Mouse (Mus musculus): ENCODE data around the gene Rsrc2.
A peak's percentile ranks its signal among the peaks of the same experiment; 100 is the strongest.
"Not testable (repeated sequence)": the region's sequence is repeated elsewhere in the genome, so short reads cannot be mapped to it uniquely, and the experiment has no call there.

Rsrc2 gene

GRCm38 (mm10) chr5:123749065-123750064 lies at the start of gene Rsrc2, which contains the start of gene Kntc1:
TSS of gene Rsrc2 (minus strand) at chr5:123749414.
TSS of gene Kntc1 (plus strand) at chr5:123749716.
- peak; percentile 100 for DNase-seq (ENCODE audit: low read depth)

- DNase-seq (ENCODE audit: low read depth): peak; percentile 17
These were observed 43.9 kb upstream of the Rsrc2 start for GRCm38 (mm10) chr5:123793081-123793480.

- DNase-seq (ENCODE audit: low read depth): peak; percentile 37
These were observed 39.8 kb upstream of the Rsrc2 start for GRCm38 (mm10) chr5:123788976-123789375.

- DNase-seq (ENCODE audit: low read depth): peak; percentile 59
These were observed 32.6 kb upstream of the Rsrc2 start for GRCm38 (mm10) chr5:123781864-123782263.

- DNase-seq (ENCODE audit: low read depth): peak; percentile 18
These were observed 31.5 kb upstream of the Rsrc2 start for GRCm38 (mm10) chr5:123780716-123781115.

GRCm38 (mm10) chr5:123773441-123773840 lies 24.2 kb upstream of the Rsrc2 start:
- DNase-seq (ENCODE audit: low read depth): no peak

GRCm38 (mm10) chr5:123766455-123766854 lies 17.2 kb upstream of the Rsrc2 start:
- DNase-seq (ENCODE audit: low read depth): not testable (repeated sequence)

GRCm38 (mm10) chr5:123765506-123765905 lies 16.3 kb upstream of the Rsrc2 start:
- DNase-seq (ENCODE audit: low read depth): peak; percentile 35

- DNase-seq (ENCODE audit: low read depth): no peak
These were observed 712 bp downstream of the Rsrc2 start for GRCm38 (mm10) chr5:123748339-123749064.

- DNase-seq (ENCODE audit: low read depth): no peak
These were observed 1.6 kb downstream of the Rsrc2 start for GRCm38 (mm10) chr5:123747604-123748003.

GRCm38 (mm10) chr5:123746253-123746652 lies 3.0 kb downstream of the Rsrc2 start:
- DNase-seq (ENCODE audit: low read depth): peak; percentile 71

- no peak for DNase-seq (ENCODE audit: low read depth)
These were observed 4.9 kb downstream of the Rsrc2 start for GRCm38 (mm10) chr5:123744358-123744757.

GRCm38 (mm10) chr5:123730981-123731380 lies 18.2 kb downstream of the Rsrc2 start:
- DNase-seq (ENCODE audit: low read depth): no peak

GRCm38 (mm10) chr5:123723816-123724215 lies 25.4 kb downstream of the Rsrc2 start:
- not testable (repeated sequence) for DNase-seq (ENCODE audit: low read depth)

GRCm38 (mm10) chr5:123720328-123721311 lies 28.6 kb downstream of the Rsrc2 start, which contains the start of gene Zcchc8:
TSS of gene Zcchc8 (minus strand) at chr5:123721100.
- DNase-seq (ENCODE audit: low read depth): peak; percentile 98

GRCm38 (mm10) chr5:123714622-123715021 lies 34.6 kb downstream of the Rsrc2 start:
- no peak for DNase-seq (ENCODE audit: low read depth)

- no peak for DNase-seq (ENCODE audit: low read depth)
These were observed 35.4 kb downstream of the Rsrc2 start for GRCm38 (mm10) chr5:123713782-123714181.

GRCm38 (mm10) chr5:123709571-123709970 lies 39.6 kb downstream of the Rsrc2 start:
- DNase-seq (ENCODE audit: low read depth): no peak

- no peak for DNase-seq (ENCODE audit: low read depth)
These were observed 40.6 kb downstream of the Rsrc2 start for GRCm38 (mm10) chr5:123708598-123708997.

GRCm38 (mm10) chr5:123700625-123701024 lies 48.6 kb downstream of the Rsrc2 start:
- DNase-seq (ENCODE audit: low read depth): no peak

- DNase-seq (ENCODE audit: low read depth): peak; percentile 89
These were observed 50.0 kb downstream of the Rsrc2 start for GRCm38 (mm10) chr5:123699198-123699597.

All from induced T-regulatory cell, adult 2 months (primary cell).